Mouse (Mus musculus): ENCODE data around the gene 2410131K14Rik.
A peak's percentile ranks its signal among the peaks of the same experiment; 100 is the strongest.

DNA sequence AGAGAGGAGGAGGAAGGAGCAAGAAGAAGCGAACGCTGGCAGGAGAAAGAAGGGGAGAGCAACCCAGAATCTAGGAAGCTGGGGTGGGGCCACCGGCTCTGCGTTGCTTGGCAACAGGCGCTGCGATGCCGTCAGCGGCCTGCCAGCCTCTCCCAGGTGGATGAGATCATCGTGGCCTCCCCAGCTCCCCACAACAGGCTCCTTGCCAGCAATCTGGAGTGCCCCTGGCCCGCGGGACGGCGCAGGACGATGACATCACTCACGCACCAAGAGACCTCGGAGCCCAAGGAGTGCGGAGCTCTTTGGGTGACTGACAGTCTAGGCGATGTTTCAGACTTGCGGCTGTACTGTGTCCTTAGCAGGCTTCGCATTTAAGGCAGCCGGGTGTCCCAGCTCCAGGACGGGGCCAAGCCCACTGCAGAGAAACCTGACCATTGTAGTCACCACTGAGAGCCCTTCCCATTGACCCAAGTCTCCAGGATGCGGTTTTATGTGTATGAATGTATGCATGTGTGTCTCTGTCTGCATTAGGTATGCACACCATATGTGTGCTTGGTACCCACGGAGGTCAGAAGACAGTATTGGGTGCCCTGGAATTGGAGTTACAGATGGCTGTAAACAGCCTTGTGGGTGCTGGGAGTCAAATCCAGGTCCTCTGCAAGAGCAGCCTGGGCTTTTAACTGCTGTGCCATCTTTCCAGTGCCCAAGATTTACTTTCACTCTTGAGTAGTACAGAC is 30.4 kb upstream of the 2410131K14Rik start:
- TF ChIP-seq POLR2A (IDR thresholded peaks at IDR 0.05; ENCODE audit: borderline replicate concordance, insufficient read depth, low read length) (peak; percentile 65; the same call in 1 of the 2 replicates), CTCF (IDR thresholded peaks at IDR 0.05; ENCODE audit: borderline replicate concordance, insufficient read depth, low read depth, low read length) (no peak)

All from cerebellum, adult 2 months (tissue).